Mouse (Mus musculus) stomach, postnatal 0 days (tissue): ENCODE measurements at regions not wholly inside any gene's neighbourhood (a gene's known extent, or its start where the extent isn't known, plus 50 kb on each side); places are given as distances from the start of the nearest gene placed in this dataset.

ENCODE experiments used
- CTCF ChIP-seq: IDR thresholded peaks from 2 replicates; pipeline ENCODE4 v1.5.1; 2016; ENCODE audit warnings: antibody characterized with exemption, low read depth, mild to moderate bottlenecking, moderate library complexity
- EP300 ChIP-seq: optimal IDR thresholded peaks from 2 replicates; pipeline ENCODE3; 2016; ENCODE audit warnings: antibody characterized with exemption

- TF ChIP-seq CTCF = no peak
- no peak for TF ChIP-seq EP300
Measured at GRCm38 (mm10) chr13:107721901-107722300, 322.3 kb upstream of the Smim15 start.
